Comparison of ENCODE assay signal across 27 mouse cellular contexts in genomic region chr6:106241553-106241952, GRCm38 (mm10).
"Had no signal": no experiment of that assay in that cellular context is flagged by ENCODE, and none has a peak within 500 bp of the region (broad histone marks: within the 10 kb centered on the region; RNA-seq: fewer than 3 reads in every experiment).

No protein-coding gene starts in this region.

- H3K9me3 ChIP-seq: embryonic facial prominence, embryonic 10.5 days; embryonic facial prominence, embryonic 12.5 days; embryonic facial prominence, embryonic 13.5 days; embryonic facial prominence, embryonic 15.5 days; forebrain, embryonic 10.5 days; forebrain, embryonic 12.5 days; forebrain, embryonic 13.5 days; forebrain, embryonic 15.5 days had no signal

- H3K27ac ChIP-seq: embryonic facial prominence, embryonic 10.5 days; embryonic facial prominence, embryonic 12.5 days; embryonic facial prominence, embryonic 13.5 days; embryonic facial prominence, embryonic 15.5 days; forebrain, embryonic 10.5 days; forebrain, embryonic 12.5 days; forebrain, embryonic 13.5 days; forebrain, embryonic 15.5 days; gastrocnemius, adult 2 months; heart, adult 2 months had no signal

- H3K4me1 ChIP-seq: embryonic facial prominence, embryonic 10.5 days; embryonic facial prominence, embryonic 12.5 days; embryonic facial prominence, embryonic 13.5 days; embryonic facial prominence, embryonic 15.5 days; forebrain, embryonic 10.5 days; forebrain, embryonic 12.5 days; forebrain, embryonic 13.5 days; forebrain, embryonic 15.5 days had no signal

- ATAC-seq: forebrain, embryonic 14.5 days; forebrain, embryonic 15.5 days; forebrain, postnatal 0 days had no signal

- H3K4me3 ChIP-seq: embryonic facial prominence, embryonic 10.5 days; embryonic facial prominence, embryonic 12.5 days; embryonic facial prominence, embryonic 13.5 days; embryonic facial prominence, embryonic 15.5 days; erythroblast, embryonic 14.5 days; forebrain, embryonic 10.5 days; forebrain, embryonic 12.5 days; forebrain, embryonic 13.5 days; forebrain, embryonic 15.5 days; gastrocnemius, adult 2 months; heart, adult 2 months had no signal

- H3K9ac ChIP-seq: embryonic facial prominence, embryonic 12.5 days; embryonic facial prominence, embryonic 13.5 days; embryonic facial prominence, embryonic 15.5 days; forebrain, embryonic 12.5 days; forebrain, embryonic 13.5 days; forebrain, embryonic 15.5 days; forebrain, postnatal 0 days had no signal

- H3K27me3 ChIP-seq: embryonic facial prominence, embryonic 12.5 days; embryonic facial prominence, embryonic 13.5 days; embryonic facial prominence, embryonic 15.5 days; forebrain, embryonic 12.5 days; forebrain, embryonic 13.5 days; forebrain, embryonic 15.5 days had no signal

- DNase-seq: cerebellum, adult 2 months; cerebellum, adult 8-10 months; cerebellum, adult 9-11 months; cerebellum, postnatal 10 days; cerebellum, postnatal 14 days; cerebellum, postnatal 25 days; cerebellum, postnatal 36 days; embryo, embryonic 11 days; forebrain, postnatal 0 days; gastrocnemius, adult 2 months; gastrocnemius, postnatal 10 days; gastrocnemius, postnatal 14 days; gastrocnemius, postnatal 25 days; gastrocnemius, postnatal 36 days; heart, adult 11 months; heart, adult 18-20 months; heart, adult 2 months had no signal

- H3K36me3 ChIP-seq: embryonic facial prominence, embryonic 10.5 days; embryonic facial prominence, embryonic 12.5 days; embryonic facial prominence, embryonic 13.5 days; embryonic facial prominence, embryonic 15.5 days; forebrain, embryonic 10.5 days; forebrain, embryonic 12.5 days; forebrain, embryonic 15.5 days had no signal

- H3K4me2 ChIP-seq: embryonic facial prominence, embryonic 12.5 days; embryonic facial prominence, embryonic 13.5 days; embryonic facial prominence, embryonic 15.5 days; forebrain, embryonic 12.5 days; forebrain, embryonic 13.5 days; forebrain, embryonic 15.5 days had no signal
